Mouse (Mus musculus): ENCODE results near the gene Cdiptos. TPM values are rescaled to one million over a fixed set of nuclear protein-coding genes. Genes with fewer than 3 reads are reported as not detected.

Gene Cdiptos
- 0.45 TPM for polyA plus RNA-seq (2017; shearing (Covaris generic))

GRCm38 (mm10) chr7:126975950-126976866 is at the start of gene Cdiptos:
TSS of gene Cdiptos (minus strand) at chr7:126976098.

GRCm38 (mm10) chr7:127020901-127021562 is 45.1 kb upstream of the Cdiptos start, which contains the start of the genes Gm42742 and Prrt2:
TSS of gene Gm42742 (minus strand) at chr7:127021097.
TSS of gene Prrt2 (minus strand) at chr7:127021211.

GRCm38 (mm10) chr7:127016971-127017949 is 41.4 kb upstream of the Cdiptos start, which contains the start of gene Pagr1a:
TSS of gene Pagr1a (minus strand) at chr7:127017352.

GRCm38 (mm10) chr7:127016481-127016485 is 40.4 kb upstream of the Cdiptos start, which contains the start of gene Pagr1b:
TSS of gene Pagr1b (minus strand) at chr7:127016484.

GRCm38 (mm10) chr7:127014320-127014719 is 38.4 kb upstream of the Cdiptos start, which contains the start of gene Mvp:
TSS of gene Mvp (minus strand) at chr7:127014621.

GRCm38 (mm10) chr7:126975893-126975949 is 177 bp downstream of the Cdiptos start, which contains the start of gene Cdipt:
TSS of gene Cdipt (plus strand) at chr7:126975914.

GRCm38 (mm10) chr7:126949793-126950646 is 25.9 kb downstream of the Cdiptos start, which contains the start of gene Sez6l2:
TSS of gene Sez6l2 (plus strand) at chr7:126950563.

GRCm38 (mm10) chr7:126949403-126949792 is 26.5 kb downstream of the Cdiptos start, which contains the start of gene Asphd1:
TSS of gene Asphd1 (minus strand) at chr7:126949582.

GRCm38 (mm10) chr7:126928384-126929037 is 47.4 kb downstream of the Cdiptos start, which contains the start of gene Kctd13:
TSS of gene Kctd13 (plus strand) at chr7:126928879.

GRCm38 (mm10) chr7:126922624-126923060 is 53.3 kb downstream of the Cdiptos start, which contains the start of gene Tmem219:
TSS of gene Tmem219 (minus strand) at chr7:126922917.

Other genes starting within 250 kb of the Cdiptos start
- 20.2 TPM for gene Mapk3, start 216.5 kb downstream of the Cdiptos start, polyA plus RNA-seq (2017; shearing (Covaris generic))
- not detected for gene Gdpd3, start 209.8 kb downstream of the Cdiptos start, polyA plus RNA-seq (2017; shearing (Covaris generic))
- 370 TPM for gene Ypel3, start 199.1 kb downstream of the Cdiptos start, polyA plus RNA-seq (2017; shearing (Covaris generic))
- 2.2 TPM for gene Tbx6, start 194.6 kb downstream of the Cdiptos start, polyA plus RNA-seq (2017; shearing (Covaris generic))
- 384 TPM for gene Ppp4c, start 183.6 kb downstream of the Cdiptos start, polyA plus RNA-seq (2017; shearing (Covaris generic))
- gene Fam57b, start 178.4 kb downstream of the Cdiptos start, polyA plus RNA-seq (2017; shearing (Covaris generic)) = not detected
- not detected for gene 4930451I11Rik, start 144.5 kb downstream of the Cdiptos start, polyA plus RNA-seq (2017; shearing (Covaris generic))
- gene Doc2a, start 128.7 kb downstream of the Cdiptos start, polyA plus RNA-seq (2017; shearing (Covaris generic)) = not detected
- 8.3 TPM for gene Hirip3, start 114.1 kb downstream of the Cdiptos start, polyA plus RNA-seq (2017; shearing (Covaris generic))
- 51.8 TPM for gene Ino80e, start 113.7 kb downstream of the Cdiptos start, polyA plus RNA-seq (2017; shearing (Covaris generic))
- 35.6 TPM for gene Taok2, start 91.4 kb downstream of the Cdiptos start, polyA plus RNA-seq (2017; shearing (Covaris generic))
- gene Tmem219, start 53.2 kb downstream of the Cdiptos start, polyA plus RNA-seq (2017; shearing (Covaris generic)) = 28.4 TPM
- 41.2 TPM for gene Kctd13, start 47.2 kb downstream of the Cdiptos start, polyA plus RNA-seq (2017; shearing (Covaris generic))
- not detected for gene Asphd1, start 26.5 kb downstream of the Cdiptos start, polyA plus RNA-seq (2017; shearing (Covaris generic))
- gene Sez6l2, start 25.5 kb downstream of the Cdiptos start, polyA plus RNA-seq (2017; shearing (Covaris generic)) = 0.82 TPM
- gene Cdipt, start 184 bp downstream of the Cdiptos start, polyA plus RNA-seq (2017; shearing (Covaris generic)) = 115 TPM
- 61.2 TPM for gene Mvp, start 38.5 kb upstream of the Cdiptos start, polyA plus RNA-seq (2017; shearing (Covaris generic))
- not detected for gene Pagr1b, start 40.4 kb upstream of the Cdiptos start, polyA plus RNA-seq (2017; shearing (Covaris generic))
- 19.7 TPM for gene Pagr1a, start 41.3 kb upstream of the Cdiptos start, polyA plus RNA-seq (2017; shearing (Covaris generic))
- gene Gm42742, start 45.0 kb upstream of the Cdiptos start, polyA plus RNA-seq (2017; shearing (Covaris generic)) = 57.3 TPM
- gene Prrt2, start 45.1 kb upstream of the Cdiptos start, polyA plus RNA-seq (2017; shearing (Covaris generic)) = 13.1 TPM
- 95.1 TPM for gene Maz, start 50.9 kb upstream of the Cdiptos start, polyA plus RNA-seq (2017; shearing (Covaris generic))
- 2.9 TPM for gene Kif22, start 66.4 kb upstream of the Cdiptos start, polyA plus RNA-seq (2017; shearing (Covaris generic))
- not detected for gene Zg16, start 111.2 kb upstream of the Cdiptos start, polyA plus RNA-seq (2017; shearing (Covaris generic))
- gene AI467606, start 115.3 kb upstream of the Cdiptos start, polyA plus RNA-seq (2017; shearing (Covaris generic)) = 66.8 TPM
- gene Qprt, start 146.1 kb upstream of the Cdiptos start, polyA plus RNA-seq (2017; shearing (Covaris generic)) = 9.2 TPM
- gene Spn, start 161.7 kb upstream of the Cdiptos start, polyA plus RNA-seq (2017; shearing (Covaris generic)) = 49.7 TPM
- 55.9 TPM for gene Cd2bp2, start 220.0 kb upstream of the Cdiptos start, polyA plus RNA-seq (2017; shearing (Covaris generic))
- 51.9 TPM for gene Tbc1d10b, start 232.4 kb upstream of the Cdiptos start, polyA plus RNA-seq (2017; shearing (Covaris generic))
- gene Mylpf, start 232.8 kb upstream of the Cdiptos start, polyA plus RNA-seq (2017; shearing (Covaris generic)) = 12.4 TPM

Measured in effector memory CD4-positive, alpha-beta T cell, adult 5 months (primary cell).